Mouse (Mus musculus) urinary bladder, adult 2 months (tissue): ENCODE data around the gene Slc13a5. TPM values are rescaled to one million over a fixed set of nuclear protein-coding genes. Genes with fewer than 3 reads are reported as not detected.

Experiments
- DNase-seq: peaks from one replicate; pipeline ENCODE4 v3.0.0; 2022; ENCODE audit warnings: low spot score
- polyA plus RNA-seq: library from polyadenylated mRNA; depleted of rRNA; stranded (reverse); fragments of >200 nt; gene quantifications from 2 replicates; pipeline ENCODE4 v1.2.3, GENCODE M21; 2012

Slc13a5 gene
- polyA plus RNA-seq, 1 experiment: 0.39 TPM

DNA sequence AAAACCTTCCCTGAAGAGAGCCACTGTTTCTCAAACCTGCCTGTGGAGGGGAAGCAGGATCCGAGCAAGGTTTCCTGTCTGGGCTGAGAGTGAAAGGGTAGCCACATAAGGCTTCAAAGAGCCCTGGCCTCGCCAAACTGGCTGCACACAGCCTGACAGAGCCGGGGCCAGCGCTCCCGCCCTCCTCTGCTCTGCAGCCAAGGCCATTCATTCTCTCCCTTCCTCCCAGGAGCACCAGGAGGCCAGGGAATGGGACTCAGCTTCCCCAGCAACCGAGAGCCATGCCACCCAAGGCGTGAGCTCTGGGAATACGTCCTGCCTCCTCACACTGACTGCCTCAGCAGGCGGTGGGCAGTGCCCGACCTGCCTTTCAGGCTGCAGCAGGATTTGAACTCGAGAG lies 1.5 kb downstream of the Slc13a5 start:
- DNase-seq: no peak

DNA sequence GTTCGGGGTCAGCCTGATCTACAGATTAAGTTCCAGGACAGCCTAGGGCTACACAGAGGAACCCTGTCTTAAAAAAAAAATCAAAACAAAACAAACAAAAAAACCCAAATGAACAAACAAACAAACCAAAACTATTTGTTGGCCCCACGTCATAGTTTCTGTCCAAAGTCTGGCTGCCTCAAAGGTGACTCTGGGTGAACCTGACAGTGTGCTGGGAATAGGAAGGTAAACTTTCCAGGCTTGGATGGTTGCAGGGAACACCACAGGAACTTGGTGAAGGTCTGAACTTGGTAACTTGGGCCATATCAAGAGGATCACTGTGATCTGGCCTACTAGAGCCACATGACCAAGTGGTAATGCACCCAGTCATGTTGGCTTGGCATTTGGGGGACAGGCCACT lies 10.6 kb downstream of the Slc13a5 start:
- no peak for DNase-seq

DNA sequence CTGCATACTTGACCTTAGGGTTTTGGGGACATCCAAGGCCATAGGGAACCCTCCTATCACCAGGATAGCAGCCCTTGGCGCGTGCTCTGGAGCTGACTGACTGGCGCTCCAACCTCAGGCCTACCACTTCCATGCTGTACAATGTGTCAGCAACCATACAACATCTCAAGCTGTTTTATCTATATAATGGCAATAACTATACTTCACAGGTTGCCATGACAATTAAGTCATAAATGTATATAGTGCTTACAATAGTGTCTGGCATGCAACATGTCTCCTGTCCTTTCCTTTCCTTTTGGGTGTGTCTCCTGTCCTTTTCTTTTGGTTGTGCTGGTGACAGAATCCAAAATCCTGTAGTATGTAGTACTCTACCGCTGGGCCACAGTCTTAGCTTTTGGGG lies 11.4 kb downstream of the Slc13a5 start:
- DNase-seq: no peak

GRCm38 (mm10) chr11:72245196-72245753 lies 21.7 kb downstream of the Slc13a5 start:
- DNase-seq: no peak

DNA sequence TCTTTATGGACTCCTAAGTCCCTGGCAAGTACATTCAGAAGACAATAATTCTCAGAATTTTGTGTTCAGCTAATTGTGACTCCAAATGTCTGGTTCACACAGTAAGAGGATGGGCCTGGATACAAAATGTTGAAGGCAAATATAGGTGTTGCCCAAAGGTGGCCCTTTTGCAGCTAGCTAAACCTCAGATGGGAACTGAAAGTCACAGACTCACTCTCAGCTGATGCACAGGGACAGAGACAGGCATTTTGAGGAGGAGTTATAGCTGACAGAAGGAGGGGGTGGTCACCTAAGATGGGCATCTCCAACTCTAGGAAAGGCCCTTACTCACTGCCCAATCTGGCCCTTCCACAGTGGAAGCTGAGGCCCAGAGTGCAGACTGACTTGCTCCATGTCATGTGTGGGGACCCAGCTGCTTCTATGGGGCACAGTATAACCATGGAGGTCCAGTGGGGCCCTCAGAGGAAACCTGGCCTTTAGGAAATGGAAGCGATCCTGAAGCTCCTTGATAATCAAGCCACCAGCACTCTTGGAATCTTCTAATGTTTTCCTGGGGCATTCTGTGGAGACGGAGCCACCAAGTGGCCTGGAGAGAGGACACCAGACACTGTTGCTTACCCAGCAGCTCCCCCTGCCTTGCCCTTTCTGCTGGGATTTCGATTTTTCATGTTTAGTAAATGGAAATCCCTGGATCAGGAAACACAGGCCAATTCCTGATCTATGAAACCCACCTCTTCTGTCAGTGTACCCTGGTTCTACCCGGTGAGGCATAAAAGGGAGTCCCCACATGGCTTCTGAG lies 26.8 kb downstream of the Slc13a5 start:
- no peak for DNase-seq

DNA sequence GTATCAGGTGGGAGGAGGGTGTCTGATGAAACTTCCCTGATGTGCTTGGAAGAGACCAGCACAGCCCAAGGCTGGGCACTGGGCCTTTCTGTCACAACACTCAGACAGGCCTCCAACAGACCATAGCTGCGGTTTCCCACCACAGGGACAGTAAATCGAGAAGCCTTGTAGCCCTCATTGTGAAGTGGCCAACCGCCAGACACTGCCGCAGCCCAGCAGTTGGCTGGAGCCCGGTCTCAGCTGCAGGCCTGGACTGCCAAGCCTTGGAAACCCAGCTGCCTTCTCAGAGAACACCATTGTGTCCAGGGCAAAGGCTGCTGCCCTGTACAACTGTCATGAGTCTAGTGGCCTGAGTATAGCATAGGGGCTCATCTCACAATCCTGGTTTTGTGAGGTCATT lies 33.0 kb downstream of the Slc13a5 start:
- no peak for DNase-seq

DNA sequence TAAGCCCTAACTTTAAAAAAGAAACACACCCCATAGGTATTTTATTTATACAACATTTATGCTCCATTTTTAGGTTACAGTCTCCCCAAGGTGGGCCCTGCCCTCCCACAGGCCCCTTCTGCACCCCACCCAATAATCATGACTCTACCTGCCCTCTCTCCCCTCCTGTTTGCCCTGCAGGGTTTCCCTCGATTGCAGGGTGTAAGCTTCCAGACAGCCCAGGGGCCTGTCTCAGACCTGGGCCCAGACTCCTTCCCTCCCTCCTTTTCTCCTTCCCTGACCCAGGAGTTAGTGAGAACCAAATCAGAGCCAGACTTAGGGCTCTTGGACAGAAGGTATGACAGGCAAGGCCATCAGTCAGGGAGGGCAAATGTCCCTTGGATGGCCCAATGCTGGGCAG lies 34.0 kb downstream of the Slc13a5 start:
- no peak for DNase-seq

DNA sequence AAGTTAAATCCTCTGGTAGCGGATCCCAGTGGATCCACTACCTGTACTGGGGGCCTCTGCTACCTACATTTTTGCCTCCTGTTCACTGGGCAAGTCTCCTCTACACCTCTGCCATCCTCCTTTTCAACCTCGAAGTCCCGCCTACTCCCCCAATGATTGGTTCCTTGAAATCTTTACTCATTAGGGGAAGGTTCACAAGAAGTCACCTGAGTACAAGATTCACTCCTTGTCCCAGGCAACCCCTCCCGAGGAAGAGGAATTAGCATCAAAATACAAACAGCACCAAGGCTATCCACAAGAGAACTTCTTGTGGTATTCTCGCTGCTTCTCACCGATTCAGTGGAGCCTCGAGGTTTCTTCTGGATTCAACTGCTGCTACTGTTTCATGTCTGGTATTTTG lies 35.0 kb downstream of the Slc13a5 start:
- DNase-seq: no peak

DNA sequence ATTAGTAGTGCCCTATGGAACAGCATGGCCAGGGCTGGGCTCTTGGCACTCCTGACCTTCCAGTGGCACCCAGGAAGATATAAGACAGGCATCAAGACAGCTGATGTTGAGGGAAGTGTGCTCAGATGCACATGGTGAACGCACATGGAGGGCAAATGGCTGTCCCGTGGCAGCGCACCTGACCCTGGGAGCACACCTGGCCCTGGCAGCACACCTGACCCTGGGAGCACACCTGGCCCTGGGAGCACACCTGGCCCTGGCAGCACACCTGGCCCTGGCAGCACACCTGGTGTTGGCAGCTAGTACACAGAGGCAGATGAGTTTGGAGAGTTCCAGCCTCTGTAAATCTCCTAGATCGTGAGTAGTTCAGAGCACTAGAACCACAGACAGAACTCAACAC lies 38.5 kb downstream of the Slc13a5 start:
- no peak for DNase-seq

GRCm38 (mm10) chr11:72226901-72227300 lies 40.1 kb downstream of the Slc13a5 start:
- DNase-seq: no peak

GRCm38 (mm10) chr11:72226020-72226791 lies 40.8 kb downstream of the Slc13a5 start:
- no peak for DNase-seq

DNA sequence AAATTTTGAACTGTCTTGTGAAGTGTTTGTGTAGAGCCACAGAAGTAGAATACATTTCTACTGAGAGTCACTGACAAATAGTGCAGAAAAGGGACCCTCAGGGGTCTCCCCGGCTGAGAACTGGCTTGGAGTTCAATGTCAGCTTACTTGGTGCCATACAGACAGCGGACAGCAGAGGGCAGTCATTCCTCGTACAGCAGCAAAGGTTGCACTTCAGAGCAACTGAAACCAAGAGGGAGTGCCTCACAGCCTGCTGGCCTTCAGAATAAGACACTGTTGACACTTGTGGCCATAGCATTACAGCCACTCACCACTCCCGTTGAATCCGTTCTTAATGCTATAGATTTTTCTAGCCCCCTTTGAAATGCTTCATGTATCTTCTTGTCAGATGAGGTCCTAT lies 42.2 kb downstream of the Slc13a5 start:
- peak; percentile 37 for DNase-seq

DNA sequence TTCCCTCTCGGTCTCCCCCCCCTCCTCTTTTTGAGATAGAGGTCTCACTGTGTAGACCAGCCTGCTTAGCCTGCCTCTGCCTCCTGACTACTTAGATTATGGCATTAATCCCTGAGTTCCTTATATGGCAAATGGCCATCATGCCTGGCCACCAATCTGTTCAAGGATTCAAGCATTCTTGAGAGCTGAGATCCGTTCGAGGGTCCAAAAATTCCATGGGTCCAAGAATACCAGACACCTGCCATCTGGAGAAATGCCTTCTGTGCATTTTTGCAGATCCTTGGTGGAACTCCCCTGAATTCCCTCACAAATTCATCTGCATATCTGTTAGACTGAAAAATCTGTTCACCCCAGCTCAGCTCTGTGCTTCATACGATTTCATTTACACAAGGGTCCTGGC lies 43.6 kb downstream of the Slc13a5 start:
- DNase-seq: no peak

DNA sequence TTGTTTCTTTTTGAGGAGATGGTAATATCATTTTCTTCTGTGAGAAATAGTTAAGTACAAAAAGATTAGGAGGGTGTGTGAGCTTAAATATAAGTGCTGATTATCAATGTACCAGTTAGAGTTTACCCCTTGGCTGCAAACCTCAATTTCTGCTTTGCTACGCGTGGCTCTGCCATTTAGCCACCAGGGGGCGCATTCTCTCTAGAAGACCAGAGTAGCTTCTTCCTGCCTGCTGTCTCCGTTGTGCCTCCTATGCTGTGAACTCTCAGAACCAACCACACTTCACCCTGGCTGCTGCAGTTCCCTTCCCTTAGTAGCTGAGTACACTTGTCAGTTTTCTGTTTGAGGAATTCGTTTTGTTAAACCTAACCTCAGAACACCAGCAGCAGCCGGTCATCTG lies 45.7 kb downstream of the Slc13a5 start:
- no peak for DNase-seq

DNA sequence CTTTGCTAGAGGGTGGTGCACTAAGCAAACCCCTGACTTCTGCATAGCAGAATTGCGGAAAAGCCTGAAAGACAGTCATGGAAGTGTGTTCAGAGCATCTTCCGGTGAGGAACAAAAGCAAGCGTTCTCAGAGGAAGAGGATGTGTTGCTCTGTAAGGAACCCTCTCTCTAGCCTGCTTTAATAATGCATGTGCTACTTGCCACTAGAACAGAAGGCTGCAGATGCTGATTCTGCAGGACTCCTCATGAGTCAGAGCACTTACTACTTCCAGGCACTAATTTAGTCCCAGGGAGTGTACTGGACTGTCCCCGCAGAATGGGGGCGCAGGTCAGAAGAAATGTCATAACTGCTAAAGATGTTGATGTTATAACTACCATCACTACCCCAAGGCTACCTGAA lies 49.9 kb downstream of the Slc13a5 start:
- no peak for DNase-seq

DNA sequence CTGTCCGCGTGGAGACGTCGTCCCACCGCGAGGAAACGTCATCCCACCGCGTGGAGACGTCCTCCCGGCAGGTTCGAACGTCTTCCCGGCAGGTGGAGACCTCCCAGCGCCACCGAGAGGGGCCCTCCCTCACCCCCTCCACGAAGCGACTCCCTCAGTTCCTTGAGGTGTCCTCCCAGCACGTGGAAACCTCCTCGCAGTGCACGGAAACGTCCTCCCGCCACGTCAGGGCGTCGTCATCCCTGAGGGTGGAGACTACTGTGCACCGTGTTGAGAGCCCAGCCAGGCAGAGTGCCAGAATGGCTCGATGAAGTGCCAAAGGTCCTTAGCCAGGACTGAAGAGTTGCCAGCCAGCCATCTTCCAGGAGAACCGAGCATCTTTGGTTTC lies 51.6 kb downstream of the Slc13a5 start, which contains the start of gene Med31:
Gene Med31 (minus strand): TSS at position 183 of the 388 bp plus-strand sequence.
- peak; percentile 69 for DNase-seq

GRCm38 (mm10) chr11:72214591-72215409 lies 52.2 kb downstream of the Slc13a5 start:
- DNase-seq: peak; percentile 81

DNA sequence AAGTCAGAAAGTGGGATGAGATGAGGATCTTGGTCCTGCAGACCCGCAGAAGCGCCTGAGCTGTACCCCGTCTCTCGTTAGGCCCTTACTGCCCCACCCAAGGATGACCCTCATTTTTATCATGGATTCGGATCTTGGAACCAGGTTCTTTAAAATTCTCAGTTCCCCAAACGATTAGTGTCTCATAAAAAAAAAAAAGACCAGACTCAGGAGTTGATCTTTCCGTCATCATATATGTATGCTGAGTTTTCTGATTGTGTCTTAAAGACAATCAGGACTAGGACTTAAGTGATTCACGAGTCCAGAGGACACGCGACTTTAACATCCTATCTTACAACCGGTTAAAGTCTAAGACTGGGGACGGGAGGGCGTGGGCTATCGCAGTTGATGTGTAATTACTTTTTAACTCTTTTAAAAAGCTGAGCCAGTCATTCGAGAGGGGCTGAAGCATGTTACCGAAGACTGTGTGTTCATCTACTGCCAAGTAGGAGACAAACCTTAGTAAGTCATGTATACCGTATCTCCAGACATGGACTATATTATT lies 59.1 kb downstream of the Slc13a5 start:
- DNase-seq: no peak

GRCm38 (mm10) chr11:72207204-72207833 lies 59.7 kb downstream of the Slc13a5 start, which contains the start of the genes 4933427D14Rik and Txndc17:
Gene 4933427D14Rik, minus strand, starts transcription at chr11:72207459.
Gene Txndc17, plus strand, starts transcription at chr11:72207547.
- peak; percentile 81 for DNase-seq

GRCm38 (mm10) chr11:72206341-72207203 lies 60.5 kb downstream of the Slc13a5 start, which contains the start of gene Gm43951:
Gene Gm43951, minus strand, starts transcription at chr11:72206840.
- peak; percentile 30 for DNase-seq
